Mouse (Mus musculus) cerebellum, postnatal 10 days (tissue): ENCODE data around the gene Tinf2.

Experiments used
- DNase-seq, 2 experiments: peaks; one replicate each; pipeline ENCODE4 v3.0.0; 2021; ENCODE audit warnings: mixed read lengths in 2 of 2

The Tinf2 gene

DNA sequence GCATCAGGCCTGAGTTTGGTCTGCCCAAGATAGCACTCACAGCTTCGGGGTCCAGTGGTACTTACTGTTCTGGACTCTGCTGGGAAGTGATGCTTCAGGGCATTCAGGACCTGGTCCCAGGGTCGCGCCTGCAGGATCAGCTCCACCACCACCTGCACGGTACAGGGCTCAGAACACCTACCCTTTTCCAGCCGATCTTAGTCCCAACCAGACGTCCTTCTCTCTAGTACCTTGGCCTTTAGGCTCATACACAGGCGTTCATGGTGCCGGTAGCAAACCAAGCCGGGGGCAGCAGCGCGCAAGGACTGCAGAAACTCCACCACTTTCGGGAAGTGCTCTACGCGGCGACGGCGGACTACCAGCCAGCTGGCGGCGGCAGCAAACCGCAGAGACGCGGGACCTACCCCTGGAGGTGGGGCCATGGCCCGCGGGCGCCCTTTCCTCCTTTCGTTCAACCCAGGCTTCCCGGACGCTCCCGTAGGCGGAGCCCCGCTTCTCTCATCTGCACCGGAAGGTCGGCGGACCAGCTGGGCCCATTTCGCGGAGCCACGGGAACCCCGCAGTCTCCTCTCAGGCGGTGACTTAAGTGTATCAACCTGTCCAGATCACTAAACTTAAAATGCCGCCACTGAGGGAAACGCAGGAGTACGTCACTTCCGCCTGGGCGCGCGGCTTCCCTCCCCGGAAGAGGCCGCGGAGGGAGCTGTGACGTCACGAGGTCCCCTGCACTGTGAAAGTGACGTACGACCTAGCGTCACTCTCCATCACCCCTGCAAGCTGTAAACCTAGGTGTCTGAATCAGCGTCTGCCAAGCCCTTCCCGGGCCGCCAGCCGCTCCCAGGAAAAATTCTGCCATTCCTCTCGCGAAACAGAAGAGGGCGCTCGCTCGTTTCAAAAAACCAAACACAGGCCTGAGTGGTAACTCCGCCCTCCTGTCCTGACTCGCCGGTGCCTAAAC, at the start of gene Tinf2:
Gene Tinf2 (minus strand): TSS at position 661 of the 958 bp plus-strand sequence.
- DNase-seq: peak; percentile 98

DNA sequence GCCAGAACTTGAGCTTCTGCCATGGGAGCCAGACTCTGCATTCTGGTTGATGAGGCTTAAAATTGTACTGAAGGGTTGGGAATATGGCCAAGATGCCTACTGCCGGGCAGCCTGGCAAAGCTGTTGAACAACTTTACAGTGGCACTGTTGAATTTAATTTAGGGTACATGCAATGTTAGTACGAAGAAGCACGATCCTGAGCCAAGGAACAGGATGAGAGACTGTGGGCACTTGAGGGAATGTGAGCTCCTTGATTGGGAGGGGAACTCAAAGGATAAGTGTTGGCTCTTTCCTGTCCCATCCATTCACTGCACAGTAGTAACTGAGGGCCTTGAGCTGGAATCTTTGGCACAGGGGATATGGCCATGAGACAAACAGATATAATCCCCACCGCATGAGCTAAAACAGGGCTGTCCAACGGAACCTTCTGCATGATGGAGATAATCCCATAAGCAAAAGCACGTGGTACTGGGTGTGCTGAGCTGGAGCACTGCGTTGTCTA, 49.0 kb upstream of the Tinf2 start:
- peak; percentile 76 to 78 for DNase-seq

DNA sequence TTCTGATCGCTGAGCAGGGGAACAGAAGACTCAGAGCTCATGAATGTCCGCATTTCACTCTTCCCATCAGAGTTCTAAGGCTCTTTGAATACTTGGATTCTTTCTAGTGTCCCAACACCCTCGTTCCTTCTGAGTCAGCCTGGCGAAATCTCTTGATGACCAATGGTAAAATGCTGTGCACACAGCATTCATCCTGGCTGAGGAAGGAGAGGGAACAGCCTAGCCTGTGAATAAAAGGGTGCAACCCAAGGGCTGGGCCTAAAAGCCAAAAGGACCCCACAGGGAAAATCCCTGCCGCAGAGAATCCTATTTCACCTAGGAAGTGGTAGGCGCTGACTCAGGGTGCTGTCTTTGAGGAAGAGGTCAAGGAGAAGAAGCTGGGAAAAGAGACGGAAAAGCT, 48.5 kb upstream of the Tinf2 start:
- DNase-seq: no peak

DNA sequence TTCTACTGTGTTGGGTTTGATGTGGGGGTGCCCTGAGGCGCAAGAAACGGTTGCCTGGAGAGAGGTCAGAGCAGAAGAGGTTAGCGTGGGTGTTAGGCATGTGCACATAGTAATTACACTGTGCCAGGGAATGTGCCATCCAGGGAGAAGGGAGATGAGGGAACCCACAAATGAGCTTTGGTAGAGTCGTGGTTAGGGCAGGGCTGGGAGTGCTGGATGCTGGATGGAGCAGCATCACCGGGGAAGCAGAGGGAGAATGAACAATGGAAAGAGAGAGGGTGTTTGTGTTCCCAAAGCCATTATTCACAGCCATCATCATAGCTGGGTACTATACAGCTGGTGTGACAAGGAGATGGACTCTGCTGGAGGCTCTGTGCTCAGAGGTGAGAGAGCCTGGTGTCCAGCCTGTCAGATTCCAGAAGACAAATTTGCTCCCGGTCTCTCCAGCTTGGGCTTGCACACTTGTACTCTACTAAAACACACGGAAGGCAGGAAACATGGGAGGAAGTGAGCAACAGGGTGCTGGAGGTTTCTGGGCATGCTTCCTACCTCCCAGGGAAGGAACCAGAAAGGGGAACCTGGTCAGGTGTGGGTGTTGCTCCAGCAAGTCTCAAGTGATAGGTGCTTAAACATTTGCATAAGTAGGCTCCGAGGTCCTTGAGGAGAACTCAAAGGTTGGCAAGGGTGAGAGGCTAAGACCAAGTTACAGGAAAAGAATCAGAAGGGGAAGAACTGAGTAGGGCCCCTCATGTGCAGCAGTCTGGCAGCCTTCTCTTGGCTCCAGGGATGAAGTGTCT, 46.5 kb upstream of the Tinf2 start:
- no peak for DNase-seq

DNA sequence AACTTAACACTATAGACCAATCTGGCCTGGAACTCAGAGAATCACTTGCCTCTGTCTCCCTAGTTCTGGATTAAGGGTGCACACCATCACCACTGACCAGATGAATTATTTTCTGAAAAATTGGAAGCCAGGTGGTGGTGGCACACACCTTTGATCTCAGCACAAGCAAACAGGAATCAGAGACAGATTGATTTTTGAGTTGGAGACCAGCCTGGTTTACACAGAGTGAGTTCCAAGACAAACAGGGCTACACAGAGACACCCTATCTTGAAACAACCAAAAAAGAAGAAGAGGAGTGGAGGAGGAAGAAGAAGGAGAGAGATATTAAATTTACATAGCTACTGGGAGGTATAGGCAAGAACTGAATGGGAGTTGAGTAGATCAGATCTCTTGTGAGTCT, 44.6 kb upstream of the Tinf2 start:
- no peak for DNase-seq

DNA sequence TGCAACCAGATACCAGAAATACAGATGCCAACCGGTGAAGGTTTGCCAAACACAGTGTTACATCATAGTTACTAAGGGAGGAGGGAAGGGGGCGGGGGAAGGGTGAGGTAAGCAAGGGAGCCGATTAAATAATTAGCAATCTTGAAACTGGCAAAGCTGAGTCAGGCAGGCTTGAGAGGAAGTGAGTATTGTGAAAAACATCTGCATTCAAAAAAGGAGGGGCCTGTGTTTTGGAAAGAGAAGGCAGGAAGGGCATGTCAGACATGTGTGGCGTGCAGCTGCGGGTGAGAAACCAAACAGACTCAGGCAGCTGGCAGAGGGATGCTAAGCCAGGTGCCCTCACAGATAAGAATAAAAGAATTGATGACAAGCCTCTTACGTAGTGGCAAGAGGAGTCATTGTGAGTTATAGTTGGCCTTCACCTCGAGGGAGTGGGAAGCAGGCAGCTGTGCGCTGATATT, 42.8 kb upstream of the Tinf2 start:
- no peak for DNase-seq

DNA sequence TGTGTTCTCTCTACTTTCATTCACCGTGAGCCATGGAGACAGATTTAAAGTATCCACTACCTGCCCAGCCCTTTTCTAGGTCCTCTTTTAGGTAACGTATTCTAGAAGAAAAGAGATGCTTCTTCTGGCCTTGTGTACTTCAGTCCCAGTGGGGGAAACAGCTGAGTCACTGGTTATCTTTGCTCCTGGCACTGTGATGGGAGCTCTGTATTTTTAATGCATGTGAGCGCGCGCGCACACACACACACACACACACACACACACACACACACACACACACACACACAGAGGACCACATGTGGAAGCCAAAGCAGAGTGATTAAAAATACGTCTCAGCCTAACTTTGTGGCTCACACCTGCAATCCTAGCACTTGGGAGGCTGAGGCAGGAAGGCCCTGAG, 41.8 kb upstream of the Tinf2 start:
- DNase-seq: no peak

DNA sequence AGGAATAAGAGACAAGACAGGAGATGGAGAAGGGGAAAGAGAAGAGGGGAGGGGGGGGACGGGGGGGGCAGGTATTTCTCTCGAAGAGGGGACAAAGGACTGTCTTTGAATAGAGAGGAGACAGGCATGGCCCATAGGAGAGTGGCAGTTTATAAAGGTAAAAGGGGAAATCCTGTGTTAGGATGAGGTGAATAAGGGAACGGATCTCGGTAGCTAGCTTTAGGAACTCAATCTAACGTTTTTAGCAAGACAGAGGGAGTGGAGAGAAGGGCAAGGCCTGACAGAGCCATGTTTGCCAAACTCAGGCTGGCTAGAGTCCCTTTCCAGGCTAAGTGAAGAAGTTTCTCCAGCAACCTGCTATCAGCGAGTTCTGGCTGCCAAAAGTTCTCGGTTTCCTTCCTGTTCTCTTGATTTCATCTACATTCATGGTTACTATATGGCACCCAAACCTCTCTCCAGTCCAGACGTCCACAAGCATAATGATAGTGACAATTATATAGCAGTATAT, 40.9 kb upstream of the Tinf2 start:
- DNase-seq: no peak

DNA sequence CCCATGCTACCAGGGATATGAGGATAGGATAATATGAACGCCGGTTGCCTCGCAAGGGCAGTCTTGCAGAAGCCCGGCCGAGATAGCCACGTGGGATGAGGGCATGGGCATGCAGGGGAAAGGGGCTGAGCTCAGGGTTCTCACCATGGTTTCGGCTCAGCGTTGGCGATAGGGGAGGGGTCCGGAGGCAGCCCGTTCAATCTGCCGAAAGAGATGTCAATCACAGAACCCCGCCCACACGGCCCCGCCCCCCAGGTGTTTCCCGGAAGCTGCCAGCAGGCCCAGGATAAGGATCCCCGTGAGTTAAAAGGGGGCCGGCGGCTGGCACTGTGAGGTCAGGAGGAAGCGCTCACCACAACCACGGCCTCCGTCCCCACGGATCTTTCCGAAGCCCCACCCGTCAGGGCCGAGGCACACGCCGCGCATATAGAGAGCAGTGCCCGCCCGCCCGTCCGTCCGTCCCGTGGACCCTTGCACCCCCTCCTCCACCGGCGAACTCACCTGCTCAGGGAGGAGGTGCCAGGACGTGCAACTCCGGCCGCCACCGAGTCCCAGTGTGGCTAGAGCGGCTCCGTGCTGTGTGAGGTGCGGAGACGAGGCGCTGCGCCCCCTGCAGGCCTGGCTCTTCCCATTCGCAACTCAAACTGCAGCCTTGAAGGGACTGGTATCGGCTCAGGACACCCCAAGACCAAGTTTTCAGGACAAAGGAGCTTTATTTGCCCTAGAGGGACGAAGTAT, 40.2 kb upstream of the Tinf2 start, which contains the start of gene Rabggta:
Gene Rabggta (minus strand): TSS at position 564 of the 738 bp plus-strand sequence.
- DNase-seq: peak; percentile 97 to 98

DNA sequence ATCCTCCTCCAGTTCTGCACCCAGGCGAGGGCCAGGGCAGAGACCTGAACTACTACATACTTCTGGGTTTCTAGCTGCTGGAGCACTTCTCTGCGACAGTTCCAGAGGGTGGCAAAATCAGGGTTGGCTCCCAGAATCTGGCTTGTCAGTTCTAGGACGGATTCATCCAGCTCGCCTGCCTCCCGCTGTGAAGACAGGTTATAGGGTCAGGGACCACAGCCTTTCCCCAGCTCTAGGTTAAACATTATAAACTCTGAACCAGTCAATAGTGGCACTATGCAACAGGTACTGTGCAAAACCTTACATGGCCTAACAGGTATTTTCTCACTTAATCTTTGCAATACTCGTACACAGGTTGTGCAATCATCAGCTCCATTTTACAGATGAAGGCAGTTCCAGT, 39.5 kb upstream of the Tinf2 start:
- peak; percentile 25 to 35 for DNase-seq

DNA sequence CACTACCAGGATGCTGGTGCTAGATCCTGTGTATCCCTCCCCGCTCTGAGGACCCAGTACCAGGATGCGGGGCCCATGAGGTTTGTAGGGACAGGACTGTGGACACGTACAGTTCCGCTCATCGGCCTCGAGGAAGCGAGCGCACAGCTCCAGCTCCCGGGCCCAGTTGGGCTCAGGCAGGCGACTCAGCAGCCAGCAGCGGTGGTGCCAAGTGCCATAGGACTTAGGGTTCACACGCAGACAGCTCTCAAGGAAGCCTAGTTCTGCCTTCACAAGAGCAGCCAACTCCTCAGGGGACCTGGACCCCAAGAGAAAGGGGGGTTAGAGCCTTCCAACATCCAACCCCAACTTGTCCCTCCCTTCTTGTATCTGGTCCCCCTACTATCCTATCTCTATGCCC, 39.0 kb upstream of the Tinf2 start:
- DNase-seq: peak in 1 of 2 experiments; percentile 27

DNA sequence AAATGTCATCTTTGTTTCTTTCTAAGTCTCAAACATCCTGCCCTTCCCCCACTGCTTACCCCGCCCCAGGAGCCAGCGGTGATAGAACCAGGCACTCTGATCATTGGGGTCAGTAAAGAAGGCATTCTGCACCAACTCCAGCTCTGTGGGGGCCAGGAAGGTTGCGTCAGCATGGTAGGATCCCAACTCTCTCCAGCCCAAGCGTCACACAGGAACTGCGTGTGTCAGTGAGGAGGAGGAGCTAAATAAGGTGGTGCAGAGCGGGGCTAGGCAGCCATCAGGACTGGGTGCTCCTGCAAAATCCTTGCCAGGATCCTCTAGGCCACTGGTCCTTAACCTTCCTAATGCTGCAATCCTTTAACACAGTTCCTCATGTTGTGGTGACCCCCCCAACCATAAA, 38.1 kb upstream of the Tinf2 start:
- no peak for DNase-seq

DNA sequence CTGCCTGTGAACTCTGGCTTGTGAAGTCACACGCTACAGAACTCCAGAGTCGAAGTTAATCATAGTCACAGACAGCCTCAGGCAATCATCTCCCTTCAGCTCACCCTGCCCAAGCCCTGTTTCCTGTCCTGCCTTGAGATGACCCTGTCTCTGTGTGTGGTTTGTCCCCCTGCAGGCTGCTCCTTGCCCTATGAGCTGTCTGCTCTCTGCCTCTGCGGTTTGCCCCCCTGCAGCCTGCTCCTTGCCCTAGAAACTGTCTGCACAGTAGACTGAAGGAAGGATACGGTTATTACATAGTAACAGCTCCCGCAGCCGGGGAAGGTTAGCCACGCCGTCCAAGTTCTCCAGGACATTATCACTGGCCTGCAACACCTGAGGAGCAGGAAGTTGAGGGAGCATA, 35.3 kb upstream of the Tinf2 start:
- no peak for DNase-seq

DNA sequence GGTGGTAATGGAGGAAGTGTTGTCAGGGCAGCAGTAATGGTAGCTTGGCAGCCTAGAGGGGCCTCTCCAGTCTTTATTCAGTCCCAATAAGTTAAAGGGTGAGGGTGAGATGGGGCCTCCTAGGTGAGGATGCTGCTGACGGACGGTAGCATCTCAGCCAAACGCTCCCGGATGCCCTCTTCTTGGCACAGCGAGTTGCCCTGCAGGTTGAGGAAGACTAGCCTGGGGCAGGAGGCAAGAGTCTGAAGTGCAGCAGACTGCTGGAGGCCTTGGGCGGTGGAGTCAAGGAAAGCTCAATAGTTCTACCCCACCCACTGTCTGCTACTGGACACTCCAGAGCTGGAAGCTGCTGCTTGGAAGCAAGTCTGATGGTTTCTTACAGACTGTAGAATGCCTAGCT, 34.7 kb upstream of the Tinf2 start:
- DNase-seq: no peak

DNA sequence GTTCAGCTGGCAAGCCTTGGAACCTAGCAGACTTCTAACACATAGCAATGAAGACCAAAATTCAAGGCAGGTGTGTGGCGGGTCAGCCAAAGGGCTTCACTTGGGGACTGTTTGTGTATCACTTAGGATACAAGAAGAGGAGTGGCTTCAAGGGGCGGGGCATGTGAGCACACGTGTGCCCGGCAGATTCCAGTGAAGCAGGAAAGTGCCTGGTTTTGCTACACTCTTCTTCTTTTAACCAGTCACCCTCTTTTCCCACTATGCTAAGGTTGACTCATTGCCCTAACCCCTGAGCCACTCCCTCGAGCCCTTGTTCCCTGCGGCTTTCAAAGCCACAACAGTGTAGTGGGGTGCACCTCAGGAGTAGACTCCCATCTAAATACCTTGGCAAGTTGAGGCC, 33.3 kb upstream of the Tinf2 start:
- DNase-seq: no peak

DNA sequence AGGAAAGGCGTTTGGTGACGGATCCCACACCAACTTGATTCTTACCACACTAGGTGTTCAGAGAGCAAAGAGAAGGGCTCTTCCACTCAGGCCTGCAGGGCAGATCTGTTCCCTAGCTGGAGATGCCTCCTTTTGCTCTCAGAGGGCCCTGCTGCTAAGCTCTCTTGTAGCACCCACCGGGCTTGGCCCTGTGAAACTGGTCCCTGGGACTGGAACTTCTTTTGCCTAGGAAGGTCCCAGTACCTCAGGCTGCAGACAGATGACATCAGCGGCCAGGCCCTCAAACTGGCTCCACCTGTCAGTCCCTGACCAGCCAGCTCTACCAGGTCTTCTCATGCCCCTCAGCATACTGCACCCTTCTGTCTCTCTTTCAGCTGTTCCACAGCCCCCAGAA, 32.1 kb upstream of the Tinf2 start, which contains the start of gene Tgm1:
Gene Tgm1 (minus strand): TSS at position 198 of the 394 bp plus-strand sequence.
- DNase-seq: no peak

DNA sequence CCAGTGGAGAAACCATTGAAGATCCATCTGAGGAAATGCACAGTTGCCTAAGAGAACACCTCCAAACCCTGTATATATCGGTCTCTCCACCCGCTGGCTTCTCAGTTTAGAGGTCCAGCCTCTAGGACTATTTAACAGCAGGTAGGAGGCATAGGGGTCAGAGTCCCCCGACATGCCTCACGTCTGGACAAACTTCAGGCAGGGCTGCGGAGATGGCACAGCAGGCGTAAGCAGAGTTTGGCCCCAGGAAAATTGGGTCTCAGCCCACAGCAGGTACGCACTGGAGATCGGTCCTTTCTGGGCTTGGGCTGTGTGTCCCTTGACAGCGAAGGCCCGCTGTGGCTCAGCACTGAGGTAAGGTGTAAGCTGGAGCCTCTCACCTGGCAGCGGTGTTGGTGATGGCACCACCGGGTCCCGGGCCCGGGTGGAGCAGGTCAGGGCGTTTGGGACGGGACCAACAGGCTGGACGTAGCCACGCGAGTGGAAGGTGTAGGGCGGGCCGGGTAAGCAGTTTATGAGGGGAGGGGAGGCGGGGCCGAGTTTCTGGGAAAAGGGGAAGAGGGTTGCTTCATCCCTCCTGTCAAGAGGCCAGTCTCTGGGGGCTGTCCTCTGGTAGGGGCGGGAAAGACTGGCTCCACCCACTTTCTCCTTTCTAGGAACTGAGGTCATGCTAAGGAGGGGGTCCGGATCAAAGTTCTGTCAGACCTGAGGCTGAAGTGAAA, 31.5 kb upstream of the Tinf2 start:
- no peak for DNase-seq

DNA sequence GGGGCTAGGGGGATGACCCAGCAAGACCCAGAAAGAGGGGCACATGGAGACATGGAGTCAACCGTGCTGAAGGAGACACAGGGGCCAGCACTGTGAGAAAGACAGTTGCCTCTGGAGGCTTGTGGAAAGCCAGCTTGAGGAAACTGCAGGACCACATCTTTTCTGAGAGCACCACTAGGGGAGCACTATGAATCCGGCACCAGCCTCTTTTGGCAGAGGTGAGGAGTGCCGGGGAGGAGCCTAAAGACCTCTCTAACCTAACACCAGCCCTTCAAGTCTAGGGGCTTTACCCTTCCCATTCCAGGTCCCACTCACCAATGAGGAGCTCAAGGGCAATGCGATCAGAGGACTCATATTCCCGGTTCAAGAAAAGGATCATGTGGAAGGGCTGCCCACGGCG, 30.2 kb upstream of the Tinf2 start:
- DNase-seq: no peak

DNA sequence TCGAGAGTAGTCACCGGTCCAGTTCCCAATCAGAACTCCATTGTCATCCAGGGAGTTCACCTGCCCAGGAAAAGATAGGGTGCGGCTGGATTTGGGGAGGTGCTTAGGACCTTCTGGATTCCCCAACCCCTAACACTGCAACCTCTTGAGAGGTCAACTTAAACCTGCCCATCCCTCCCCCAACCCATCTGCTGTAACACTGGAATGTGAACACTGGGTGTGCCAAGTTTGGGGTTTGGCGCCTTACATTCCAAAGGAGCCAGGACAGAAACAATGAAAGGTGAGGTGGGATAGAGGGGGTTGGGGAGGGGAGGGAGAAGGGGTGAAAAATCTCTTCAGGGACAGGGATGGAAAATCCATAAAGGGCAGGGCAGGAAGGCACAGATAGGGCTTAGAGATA, 27.9 kb upstream of the Tinf2 start:
- DNase-seq: no peak

DNA sequence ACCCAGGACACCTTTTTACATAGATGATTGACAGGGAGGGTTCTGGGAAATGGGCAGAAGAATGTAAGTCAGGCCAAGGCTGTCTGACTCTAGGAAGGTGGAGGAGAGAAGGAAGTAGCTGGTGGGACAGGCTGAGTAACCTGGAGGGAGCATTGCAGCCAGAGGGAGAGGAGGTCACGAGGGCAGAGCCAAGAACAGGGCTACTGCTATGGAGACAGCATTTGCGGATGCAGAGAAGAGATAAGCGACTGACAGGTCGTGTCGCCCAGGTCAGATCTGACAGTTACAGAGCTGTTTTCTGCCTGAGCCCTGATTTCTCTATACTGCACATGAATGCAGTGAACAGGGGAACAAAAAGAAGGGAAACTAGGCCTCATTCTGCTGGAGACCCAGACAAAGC, 25.8 kb upstream of the Tinf2 start:
- no peak for DNase-seq

DNA sequence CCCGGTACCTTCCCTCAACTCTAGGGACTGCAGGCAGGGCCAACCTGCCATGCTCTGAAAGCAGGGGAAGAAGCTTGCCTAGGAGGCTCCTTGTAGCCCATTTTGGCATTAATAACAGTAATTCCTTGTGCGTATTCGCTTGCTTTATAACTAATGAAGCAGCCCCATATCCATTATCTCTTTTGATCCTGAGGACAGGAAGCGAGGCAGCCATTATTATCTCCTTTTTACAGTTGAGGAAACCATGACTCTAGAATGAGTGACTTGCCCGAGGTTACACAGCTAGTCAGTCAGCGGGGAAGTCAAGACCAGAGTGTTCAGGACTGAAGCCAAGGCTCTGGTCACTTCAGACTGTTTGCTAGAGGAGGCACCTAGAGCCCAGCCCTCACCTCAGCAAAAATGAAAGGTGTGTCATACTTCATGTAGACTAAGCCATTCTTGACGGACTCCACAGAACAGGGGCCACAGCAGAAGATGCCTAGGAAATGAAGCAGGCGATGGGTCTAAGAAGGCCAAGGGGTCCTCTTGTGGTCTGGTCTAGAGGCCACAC, 24.5 kb upstream of the Tinf2 start:
- DNase-seq: no peak
